ENCODE assay signal across 9 mouse cellular contexts in genomic region chr19:10708900-10709299, GRCm38 (mm10). TPM values are rescaled to one million over a fixed set of nuclear protein-coding genes. Genes with fewer than 3 reads are reported as not detected.
A peak's percentile ranks its signal among the peaks of the same experiment; 100 is the strongest.
DNase-seq lines count a peak whose midpoint lies in the region; ATAC-seq and TF ChIP-seq lines count a peak whose summit lies in the region.
"Had no signal": no experiment of that assay in that cellular context is flagged by ENCODE, and none has a peak within 500 bp of the region (broad histone marks: within the 10 kb centered on the region; RNA-seq: fewer than 3 reads in every experiment).

No protein-coding gene starts in this region.

- TF ChIP-seq EP300 in lung, postnatal 0 days (IDR thresholded peaks at IDR 0.05), result no peak

- 75% methylated on average over 6 of the region's 6 CpGs for WGBS in liver, embryonic 11.5 days
- WGBS in liver, embryonic 12.5 days (ENCODE audit: insufficient replicate concordance), result 71% methylated on average over 6 of the region's 6 CpGs
- 73% methylated on average over 6 of the region's 6 CpGs for WGBS in lung, postnatal 0 days

- peak overlapping the region; percentile 22; the same call in 1 of the 2 replicates for H3K27ac ChIP-seq in liver, embryonic 11.5 days (ENCODE audit: low read depth, low read length)
- no peak overlapping the region for H3K27ac ChIP-seq in liver, embryonic 12.5 days
- no peak overlapping the region for H3K27ac ChIP-seq in lung, postnatal 0 days (ENCODE audit: low read length)

- no peak; the same call in 1 of the 2 replicates for ATAC-seq in liver, embryonic 11.5 days (replicated peaks; ENCODE audit: low FRiP score)
- ATAC-seq in liver, embryonic 12.5 days, result no peak
- ATAC-seq in lung, postnatal 0 days, result no peak

- no peaks in the 10 kb centered on the region for H3K27me3 ChIP-seq in liver, embryonic 11.5 days (replicated peaks; ENCODE audit: control insufficient read depth, insufficient read depth, low read length)
- no peaks in the 10 kb centered on the region for H3K27me3 ChIP-seq in liver, embryonic 12.5 days (replicated peaks)
- H3K27me3 ChIP-seq in lung, postnatal 0 days (replicated peaks; ENCODE audit: insufficient read depth, low read length), result no peaks in the 10 kb centered on the region
- H3K27me3 ChIP-seq: lung, embryonic 15.5 days had no signal

- H3K4me3 ChIP-seq in liver, embryonic 11.5 days (ENCODE audit: low read depth, low read length), result no peak overlapping the region
- no peak overlapping the region for H3K4me3 ChIP-seq in liver, embryonic 12.5 days
- no peak overlapping the region for H3K4me3 ChIP-seq in lung, postnatal 0 days (ENCODE audit: low read depth, low read length)
- H3K4me3 ChIP-seq: lung, embryonic 15.5 days had no signal

- no peak overlapping the region; the same call in 1 of the 2 replicates for H3K9ac ChIP-seq in liver, embryonic 11.5 days (ENCODE audit: low read depth, low read length)
- H3K9ac ChIP-seq in liver, embryonic 12.5 days, result peak overlapping the region; percentile 13; the same call in 1 of the 2 replicates
- no peak overlapping the region for H3K9ac ChIP-seq in lung, postnatal 0 days (replicated peaks; ENCODE audit: low read depth)
- H3K9ac ChIP-seq: lung, embryonic 15.5 days had no signal

- TF ChIP-seq CTCF in lung, postnatal 0 days (IDR thresholded peaks at IDR 0.05), result no peak

- H3K4me1 ChIP-seq in liver, embryonic 11.5 days (replicated peaks; ENCODE audit: control insufficient read depth, insufficient read depth, low read length), result peaks cover 7% of the 10 kb centered on the region; the same call in 1 of the 2 replicates
- H3K4me1 ChIP-seq in liver, embryonic 12.5 days, result peaks cover 30% of the 10 kb centered on the region
- H3K4me1 ChIP-seq in lung, postnatal 0 days (ENCODE audit: insufficient read depth, low read depth, low read length), result no peaks in the 10 kb centered on the region

- no peaks in the 10 kb centered on the region for H3K9me3 ChIP-seq in liver, embryonic 11.5 days (ENCODE audit: control insufficient read depth, low read length)
- no peaks in the 10 kb centered on the region for H3K9me3 ChIP-seq in liver, embryonic 12.5 days (replicated peaks)
- H3K9me3 ChIP-seq in lung, postnatal 0 days (ENCODE audit: low read length), result no peaks in the 10 kb centered on the region
- H3K9me3 ChIP-seq: lung, embryonic 15.5 days had no signal

- H3K36me3 ChIP-seq in liver, embryonic 11.5 days (ENCODE audit: control insufficient read depth, insufficient read depth, low read length), result peaks cover 14% of the 10 kb centered on the region; the same call in 1 of the 2 replicates
- peaks cover 72% of the 10 kb centered on the region for H3K36me3 ChIP-seq in liver, embryonic 12.5 days
- peaks cover 31% of the 10 kb centered on the region for H3K36me3 ChIP-seq in lung, postnatal 0 days (ENCODE audit: insufficient read depth, low read length)

- no peak overlapping the region for H3K4me2 ChIP-seq in liver, embryonic 11.5 days
- H3K4me2 ChIP-seq in liver, embryonic 12.5 days, result no peak overlapping the region
- H3K4me2 ChIP-seq in lung, postnatal 0 days (replicated peaks; ENCODE audit: low read depth, low read length), result no peak overlapping the region
- H3K4me2 ChIP-seq: lung, embryonic 15.5 days had no signal

- peak; percentile 76 for DNase-seq in cerebellum, adult 9-10 months
- no peak for DNase-seq in cerebellum, adult 18-20 months
- DNase-seq in liver, embryonic 11.5 days (ENCODE audit: low spot score), result no peak
- DNase-seq in liver, result no peak
- no peak for DNase-seq in right cerebral cortex, postnatal 25 days
- DNase-seq in lung, postnatal 0 days (ENCODE audit: low spot score), result no peak
- no peak for DNase-seq in left cerebral cortex, postnatal 14 days (ENCODE audit: low spot score in 2 of 2)

- intact Hi-C loops in left cerebral cortex, postnatal 14 days (cut with DNase I), result loop anchor here (2.0 kb wide), 1 partner anchor 30 kb away; the partner anchor contains the start of gene Pga5

RNA-seq across cellular contexts. Expression of gene Vps37c, which starts 20.4 kb away (rescaled TPM):
- polyA plus RNA-seq in liver, embryonic 11.5 days (2014; fragmentation: Nextera tagmentation; extraction: Ambion mirVana), result 23.2 TPM in 2 replicates
- 14.5 and 14.8 TPM in 2 replicates for polyA plus RNA-seq in liver, embryonic 12.5 days (2016; fragmentation: Nextera tagmentation; extraction: Ambion mirVana)
- 23.4 and 25.2 TPM in 2 replicates for polyA plus RNA-seq in lung, postnatal 0 days (2015; fragmentation: Nextera tagmentation; extraction: Ambion mirVana)
- 10 to 100 TPM; 29.3 to 32.5 TPM for total RNA-seq in left cerebral cortex, postnatal 14 days (2021)

RNA-seq across cellular contexts. Expression of gene Cd5, which starts 29.9 kb away (rescaled TPM):
- 0.05 TPM in 1 of 2 replicates, not detected in the other for polyA plus RNA-seq in liver, embryonic 11.5 days (2014; fragmentation: Nextera tagmentation; extraction: Ambion mirVana)
- 0.24 TPM in 1 of 2 replicates, not detected in the other for polyA plus RNA-seq in liver, embryonic 12.5 days (2016; fragmentation: Nextera tagmentation; extraction: Ambion mirVana)
- polyA plus RNA-seq in lung, postnatal 0 days (2015; fragmentation: Nextera tagmentation; extraction: Ambion mirVana), result 0.48 and 0.68 TPM in 2 replicates
- total RNA-seq in left cerebral cortex, postnatal 14 days (2021), result under 1 TPM; 0.17 to 0.22 TPM

RNA-seq across cellular contexts. Expression of gene Pga5, which starts 31.0 kb away (rescaled TPM):
- polyA plus RNA-seq in liver, embryonic 11.5 days (2014; fragmentation: Nextera tagmentation; extraction: Ambion mirVana), result not detected in 2 replicates
- polyA plus RNA-seq in liver, embryonic 12.5 days (2016; fragmentation: Nextera tagmentation; extraction: Ambion mirVana), result 0.08 TPM in 1 of 2 replicates, not detected in the other
- polyA plus RNA-seq in lung, postnatal 0 days (2015; fragmentation: Nextera tagmentation; extraction: Ambion mirVana), result not detected in 2 replicates
- not detected for total RNA-seq in left cerebral cortex, postnatal 14 days (2021)
- polyA plus RNA-seq: lung, embryonic 15.5 days had no signal
